Mouse (Mus musculus): ENCODE results near the gene Tnxb.

- TF ChIP-seq CTCF (conservative IDR thresholded peaks at IDR 0.05; ENCODE audit: low read length) (no peak), POU5F1 (IDR thresholded peaks at IDR 0.05; ENCODE audit: borderline replicate concordance, low read length) (no peak), NANOG (IDR thresholded peaks at IDR 0.05; ENCODE audit: borderline replicate concordance, low read length) (no peak)
Measured at GRCm38 (mm10) chr17:34681881-34682536, 11.7 kb downstream of the Tnxb start.

All from E14TG2a.4 (cell line).